In genomic region chr10:128490912-128491311, GRCm38 (mm10) we compare ENCODE assay signal across 9 mouse cellular contexts. TPM values are rescaled to one million over a fixed set of nuclear protein-coding genes. Genes with fewer than 3 reads are reported as not detected.
DNase-seq lines count a peak whose midpoint lies in the region; ATAC-seq and TF ChIP-seq lines count a peak whose summit lies in the region.
"Had no signal": no experiment of that assay in that cellular context is flagged by ENCODE, and none has a peak within 500 bp of the region (broad histone marks: within the 10 kb centered on the region; RNA-seq: fewer than 3 reads in every experiment).

No protein-coding gene starts in this region.

- 55% methylated on average over 5 of the region's 5 CpGs for WGBS in hindbrain, embryonic 12.5 days
- WGBS in midbrain, postnatal 0 days, result 48% methylated on average over 5 of the region's 5 CpGs

- H3K4me3 ChIP-seq in layer of hippocampus, adult 2 months, result peak overlapping the region; percentile 97; the same call in 1 of the 2 replicates
- 0 out of 2 replicates have a peak overlapping the region, but pooled peaks have one; percentile 75 for H3K4me3 ChIP-seq in hindbrain, embryonic 12.5 days
- no peak overlapping the region for H3K4me3 ChIP-seq in midbrain, postnatal 0 days (ENCODE audit: low read depth, low read length)

- H3K36me3 ChIP-seq in hindbrain, embryonic 12.5 days, result peaks cover 60% of the 10 kb centered on the region
- H3K36me3 ChIP-seq in midbrain, postnatal 0 days (ENCODE audit: insufficient read depth, low read length), result peaks cover 43% of the 10 kb centered on the region

- H3K27ac ChIP-seq in layer of hippocampus, adult 2 months, result peak overlapping the region; percentile 96
- peak overlapping the region; percentile 52; the same call in 1 of the 2 replicates for H3K27ac ChIP-seq in hindbrain, embryonic 12.5 days
- 0 out of 2 replicates have a peak overlapping the region, but pooled peaks have one; percentile 55 for H3K27ac ChIP-seq in midbrain, postnatal 0 days (ENCODE audit: low read depth, low read length)

- no peak overlapping the region for H3K9ac ChIP-seq in hindbrain, embryonic 12.5 days
- H3K9ac ChIP-seq in midbrain, postnatal 0 days (replicated peaks; ENCODE audit: low read length, poor library complexity, severe bottlenecking), result no peak overlapping the region

- DNase-seq in cerebellum, postnatal 10 days, result peak; percentile 24 to 27
- DNase-seq in cerebellum, postnatal 36 days, result no peak
- no peak for DNase-seq in layer of hippocampus, adult 2 months (ENCODE audit: low spot score in 2 of 2)
- DNase-seq in layer of hippocampus, adult 9-10 months (ENCODE audit: low spot score), result no peak
- DNase-seq in midbrain, postnatal 0 days (ENCODE audit: low spot score), result no peak
- DNase-seq in right cerebral cortex, postnatal 10 days (ENCODE audit: low spot score in 2 of 2), result no peak
- no peak for DNase-seq in frontal cortex, adult 2 months (ENCODE audit: extremely low spot score in 1 of 2, low spot score in 1 of 2)
- DNase-seq: thymus, postnatal 4 days had no signal

- H3K4me2 ChIP-seq in hindbrain, embryonic 12.5 days (replicated peaks), result 0 out of 2 replicates have a peak overlapping the region, but pooled peaks have one; percentile 66
- peak overlapping the region; percentile 71 for H3K4me2 ChIP-seq in midbrain, postnatal 0 days (ENCODE audit: low read depth, low read length, poor library complexity, severe bottlenecking)

- no peaks in the 10 kb centered on the region for H3K9me3 ChIP-seq in hindbrain, embryonic 12.5 days (replicated peaks)
- no peaks in the 10 kb centered on the region for H3K9me3 ChIP-seq in midbrain, postnatal 0 days (ENCODE audit: low read length)

- H3K4me1 ChIP-seq in hindbrain, embryonic 12.5 days, result peaks cover 31% of the 10 kb centered on the region
- H3K4me1 ChIP-seq in midbrain, postnatal 0 days (ENCODE audit: insufficient read depth, low read length), result peaks cover 15% of the 10 kb centered on the region; the same call in 1 of the 2 replicates

- H3K27me3 ChIP-seq in hindbrain, embryonic 12.5 days, result no peaks in the 10 kb centered on the region
- no peaks in the 10 kb centered on the region for H3K27me3 ChIP-seq in midbrain, postnatal 0 days (ENCODE audit: insufficient read depth, low read length)

- no peak for TF ChIP-seq CTCF in layer of hippocampus, adult 2 months (conservative IDR thresholded peaks at IDR 0.05)
- no peak for TF ChIP-seq CTCF in midbrain, postnatal 0 days (IDR thresholded peaks at IDR 0.05)

- no peak for ATAC-seq in hindbrain, embryonic 12.5 days (ENCODE audit: low FRiP score)
- no peak for ATAC-seq in midbrain, postnatal 0 days (ENCODE audit: low FRiP score)

RNA-seq across cellular contexts. Expression of gene Myl6, which starts 3.0 kb away (rescaled TPM):
- total RNA-seq in layer of hippocampus, adult 2 months (2021), result 100 to 1,000 TPM; 519 to 544 TPM
- 836 and 860 TPM in 2 replicates for polyA plus RNA-seq in hindbrain, embryonic 12.5 days (2016; fragmentation: Nextera tagmentation; extraction: Ambion mirVana)
- 648 and 715 TPM in 2 replicates for total RNA-seq in midbrain, postnatal 0 days (2014; rRNA removed)
- polyA plus RNA-seq in midbrain, postnatal 0 days (2015; fragmentation: Nextera tagmentation; extraction: Ambion mirVana), result 946 and 1,057 TPM in 2 replicates
- polyA plus RNA-seq in frontal cortex, adult 2 months (2012; rRNA removed), result 1,313 and 1,322 TPM in 2 replicates

RNA-seq across cellular contexts. Expression of gene Myl6b, which starts 7.6 kb away (rescaled TPM):
- total RNA-seq in layer of hippocampus, adult 2 months (2021), result 10 to 100 TPM; 18.5 to 21.1 TPM
- polyA plus RNA-seq in hindbrain, embryonic 12.5 days (2016; fragmentation: Nextera tagmentation; extraction: Ambion mirVana), result 2.9 and 3.3 TPM in 2 replicates
- total RNA-seq in midbrain, postnatal 0 days (2014; rRNA removed), result 24.6 and 28.6 TPM in 2 replicates
- polyA plus RNA-seq in midbrain, postnatal 0 days (2015; fragmentation: Nextera tagmentation; extraction: Ambion mirVana), result 4.9 and 5.4 TPM in 2 replicates
- polyA plus RNA-seq in frontal cortex, adult 2 months (2012; rRNA removed), result 24.7 and 27.5 TPM in 2 replicates

RNA-seq across cellular contexts. Expression of gene Smarcc2, which starts 31.9 kb away (rescaled TPM):
- total RNA-seq in layer of hippocampus, adult 2 months (2021), result 100 to 1,000 TPM; 246 to 255 TPM
- polyA plus RNA-seq in hindbrain, embryonic 12.5 days (2016; fragmentation: Nextera tagmentation; extraction: Ambion mirVana), result 195 and 215 TPM in 2 replicates
- 216 and 233 TPM in 2 replicates for total RNA-seq in midbrain, postnatal 0 days (2014; rRNA removed)
- polyA plus RNA-seq in midbrain, postnatal 0 days (2015; fragmentation: Nextera tagmentation; extraction: Ambion mirVana), result 129 and 143 TPM in 2 replicates
- polyA plus RNA-seq in frontal cortex, adult 2 months (2012; rRNA removed), result 219 and 255 TPM in 2 replicates

RNA-seq across cellular contexts. Expression of gene Esyt1, which starts 34.8 kb away (rescaled TPM):
- total RNA-seq in layer of hippocampus, adult 2 months (2021), result 1 to 10 TPM; 5.5 TPM
- 28.9 and 30.9 TPM in 2 replicates for polyA plus RNA-seq in hindbrain, embryonic 12.5 days (2016; fragmentation: Nextera tagmentation; extraction: Ambion mirVana)
- 16.2 and 16.6 TPM in 2 replicates for total RNA-seq in midbrain, postnatal 0 days (2014; rRNA removed)
- 7.3 and 7.4 TPM in 2 replicates for polyA plus RNA-seq in midbrain, postnatal 0 days (2015; fragmentation: Nextera tagmentation; extraction: Ambion mirVana)
- polyA plus RNA-seq in frontal cortex, adult 2 months (2012; rRNA removed), result 8.3 and 9.8 TPM in 2 replicates

RNA-seq across cellular contexts. Expression of gene Zc3h10, which starts 56.7 kb away (rescaled TPM):
- 10 to 100 TPM; 12.2 to 14.3 TPM for total RNA-seq in layer of hippocampus, adult 2 months (2021)
- 20.8 TPM in 2 replicates for polyA plus RNA-seq in hindbrain, embryonic 12.5 days (2016; fragmentation: Nextera tagmentation; extraction: Ambion mirVana)
- total RNA-seq in midbrain, postnatal 0 days (2014; rRNA removed), result 20.6 and 30.3 TPM in 2 replicates
- 12.0 and 12.5 TPM in 2 replicates for polyA plus RNA-seq in midbrain, postnatal 0 days (2015; fragmentation: Nextera tagmentation; extraction: Ambion mirVana)
- polyA plus RNA-seq in frontal cortex, adult 2 months (2012; rRNA removed), result 11.3 and 12.2 TPM in 2 replicates

Comparison
In these comparisons a context has a peak if more than half of its experiments do, and no peak if none do; other contexts are left out.
1. DNase-seq: peak in cerebellum, postnatal 10 days (2 of 2); none in cerebellum, postnatal 36 days (0 of 2), layer of hippocampus, adult 2 months (0 of 2), layer of hippocampus, adult 9-10 months (single experiment), midbrain, postnatal 0 days (single experiment), right cerebral cortex, postnatal 10 days (0 of 2) and frontal cortex, adult 2 months (0 of 2).
2. Peak in every context shown above with its lines, with median percentiles within 50 percentile points of each other: H3K27ac ChIP-seq.